Mouse (Mus musculus): Measurements from ENCODE around the gene Ptprk. TPM values are rescaled to one million over a fixed set of nuclear protein-coding genes. Genes with fewer than 3 reads are reported as not detected.

The Ptprk gene
- polyA plus RNA-seq, 1 experiment from 2014 or later = 39.3 TPM

DNA sequence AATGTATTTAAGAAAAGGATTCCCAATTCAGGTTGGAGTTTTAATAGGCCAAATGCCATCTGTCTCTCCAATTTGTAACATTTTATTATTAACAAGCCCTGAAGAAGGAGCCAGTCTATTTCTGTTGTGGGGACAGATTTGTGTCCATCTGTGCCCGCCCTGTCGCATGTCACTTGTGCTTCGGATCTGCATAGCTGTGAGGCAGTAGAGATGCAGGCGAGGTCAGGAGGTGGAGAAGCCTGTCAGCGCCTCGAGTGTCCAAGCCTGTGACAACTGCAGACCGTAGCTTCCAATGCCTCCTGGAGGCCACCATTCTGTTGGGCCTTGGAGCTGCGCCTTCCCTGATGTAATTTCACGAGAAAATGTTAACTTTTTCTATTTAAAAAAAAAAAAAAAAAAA, 417.6 kb downstream of the Ptprk start:
- H3K27me3 ChIP-seq (ENCODE audit: control insufficient read depth, insufficient read depth, low read length) = no peaks in the 10 kb centered on the region
- no peak overlapping the region for H3K4me3 ChIP-seq (ENCODE audit: low read depth, low read length)
- no peak overlapping the region for H3K9ac ChIP-seq (replicated peaks; ENCODE audit: low read depth, low read length)
- WGBS = 38% methylated on average over 9 of the region's 9 CpGs
- H3K4me1 ChIP-seq (ENCODE audit: control insufficient read depth, insufficient read depth, low read length) = peaks cover 2% of the 10 kb centered on the region; the same call in 1 of the 2 replicates
- no peaks in the 10 kb centered on the region for H3K36me3 ChIP-seq (ENCODE audit: control insufficient read depth, insufficient read depth, low read length)
- H3K27ac ChIP-seq (ENCODE audit: low read depth, low read length) = no peak overlapping the region
- no peak for ATAC-seq (ENCODE audit: low read depth)
- H3K4me2 ChIP-seq (ENCODE audit: low read depth, low read length) = no peak overlapping the region
- H3K9me3 ChIP-seq (ENCODE audit: control insufficient read depth, low read length) = no peaks in the 10 kb centered on the region

DNA sequence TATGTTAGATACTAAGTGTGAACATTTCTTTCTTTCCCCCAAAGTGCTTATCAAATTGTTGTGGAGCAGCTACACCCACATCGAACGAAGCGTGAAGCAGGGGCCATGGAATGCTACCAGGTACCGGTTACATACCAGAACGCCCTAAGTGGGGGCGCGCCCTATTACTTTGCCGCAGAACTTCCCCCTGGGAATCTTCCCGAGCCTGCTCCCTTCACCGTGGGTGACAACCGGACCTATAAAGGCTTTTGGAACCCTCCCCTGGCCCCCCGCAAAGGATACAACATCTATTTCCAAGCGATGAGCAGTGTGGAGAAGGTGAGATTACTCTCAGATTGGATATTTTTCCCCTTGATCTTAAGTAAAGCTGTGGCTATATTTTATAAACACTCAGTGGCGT, 418.2 kb downstream of the Ptprk start:
- Histone ChIP-seq H3K27me3 (ENCODE audit: control insufficient read depth, insufficient read depth, low read length) (no peaks in the 10 kb centered on the region), H3K4me1 (ENCODE audit: control insufficient read depth, insufficient read depth, low read length) (peaks cover 2% of the 10 kb centered on the region; the same call in 1 of the 2 replicates), H3K9ac (replicated peaks; ENCODE audit: low read depth, low read length) (no peak overlapping the region), H3K4me2 (ENCODE audit: low read depth, low read length) (peak overlapping the region; percentile 40), H3K27ac (ENCODE audit: low read depth, low read length) (no peak overlapping the region), H3K4me3 (ENCODE audit: low read depth, low read length) (peak overlapping the region; percentile 11; the same call in 1 of the 2 replicates), H3K9me3 (ENCODE audit: control insufficient read depth, low read length) (no peaks in the 10 kb centered on the region), H3K36me3 (ENCODE audit: control insufficient read depth, insufficient read depth, low read length) (no peaks in the 10 kb centered on the region)
- ATAC-seq (ENCODE audit: low read depth) = peak; percentile 42
- 24% methylated on average over 14 of the region's 14 CpGs for WGBS

- 4% methylated on average over 7 of the region's 7 CpGs for WGBS
- Histone ChIP-seq H3K27ac (ENCODE audit: low read depth, low read length) (no peak overlapping the region), H3K27me3 (ENCODE audit: control insufficient read depth, insufficient read depth, low read length) (no peaks in the 10 kb centered on the region), H3K4me2 (ENCODE audit: low read depth, low read length) (peak overlapping the region; percentile 40; the same call in 1 of the 2 replicates), H3K9me3 (ENCODE audit: control insufficient read depth, low read length) (no peaks in the 10 kb centered on the region), H3K36me3 (ENCODE audit: control insufficient read depth, insufficient read depth, low read length) (no peaks in the 10 kb centered on the region), H3K4me3 (ENCODE audit: low read depth, low read length) (0 out of 2 replicates have a peak overlapping the region, but pooled peaks have one; percentile 11), H3K9ac (replicated peaks; ENCODE audit: low read depth, low read length) (no peak overlapping the region), H3K4me1 (ENCODE audit: control insufficient read depth, insufficient read depth, low read length) (peaks cover 2% of the 10 kb centered on the region; the same call in 1 of the 2 replicates)
- ATAC-seq (ENCODE audit: low read depth) = peak; percentile 94
These were observed 418.7 kb downstream of the Ptprk start for GRCm38 (mm10) chr10:28493271-28493861.

DNA sequence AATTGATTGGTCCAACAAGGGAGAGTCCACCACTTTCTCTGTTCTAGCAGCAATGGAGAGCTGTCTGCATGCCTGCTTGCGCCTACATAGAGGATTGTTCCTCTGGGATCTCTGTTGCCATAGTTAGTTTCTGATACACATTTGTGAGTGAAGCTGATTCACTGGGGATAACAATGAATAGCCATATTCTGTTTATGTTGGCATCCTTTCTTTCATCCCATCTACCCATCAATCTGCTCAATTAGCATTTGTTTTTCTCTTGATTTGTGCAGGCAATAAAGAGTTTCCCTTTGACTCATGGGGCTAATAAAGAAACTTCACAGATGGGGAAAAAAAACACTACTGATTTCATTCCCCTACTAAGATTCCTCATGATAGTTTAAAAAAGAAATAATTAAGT, 423.2 kb downstream of the Ptprk start:
- H3K4me3 ChIP-seq (ENCODE audit: low read depth, low read length) = no peak overlapping the region
- WGBS = 51% methylated on average over 1 of the region's 1 CpGs
- no peaks in the 10 kb centered on the region for H3K9me3 ChIP-seq (ENCODE audit: control insufficient read depth, low read length)
- no peak for ATAC-seq (ENCODE audit: low read depth)
- H3K27me3 ChIP-seq (ENCODE audit: control insufficient read depth, insufficient read depth, low read length) = no peaks in the 10 kb centered on the region
- no peaks in the 10 kb centered on the region for H3K36me3 ChIP-seq (ENCODE audit: control insufficient read depth, insufficient read depth, low read length)
- H3K27ac ChIP-seq (ENCODE audit: low read depth, low read length) = no peak overlapping the region
- no peak overlapping the region for H3K9ac ChIP-seq (replicated peaks; ENCODE audit: low read depth, low read length)
- H3K4me2 ChIP-seq (ENCODE audit: low read depth, low read length) = no peak overlapping the region
- peaks cover 2% of the 10 kb centered on the region; the same call in 1 of the 2 replicates for H3K4me1 ChIP-seq (ENCODE audit: control insufficient read depth, insufficient read depth, low read length)

DNA sequence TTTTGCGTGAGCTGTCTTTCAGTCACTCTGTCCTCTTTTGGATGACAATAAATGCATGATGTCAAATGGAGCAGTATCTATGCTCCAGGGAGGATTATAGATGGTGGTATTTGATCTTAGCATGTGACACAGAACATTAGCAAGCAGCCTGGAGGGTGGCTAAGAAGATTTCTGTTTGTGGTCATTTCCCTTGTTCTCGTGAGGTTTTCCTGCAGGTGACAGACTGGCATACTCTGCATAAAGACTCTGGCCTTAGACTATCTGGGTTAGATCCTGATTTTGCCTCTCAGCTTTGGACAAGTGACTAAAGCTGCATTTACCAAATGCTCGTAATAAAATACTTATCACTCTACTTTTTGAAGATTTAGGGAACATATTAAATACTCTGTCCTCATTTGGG, 423.9 kb downstream of the Ptprk start:
- WGBS = 81% methylated on average over 3 of the region's 3 CpGs
- Histone ChIP-seq H3K27me3 (ENCODE audit: control insufficient read depth, insufficient read depth, low read length) (no peaks in the 10 kb centered on the region), H3K9me3 (ENCODE audit: control insufficient read depth, low read length) (no peaks in the 10 kb centered on the region), H3K4me3 (ENCODE audit: low read depth, low read length) (no peak overlapping the region), H3K27ac (ENCODE audit: low read depth, low read length) (no peak overlapping the region), H3K4me1 (ENCODE audit: control insufficient read depth, insufficient read depth, low read length) (no peaks in the 10 kb centered on the region), H3K36me3 (ENCODE audit: control insufficient read depth, insufficient read depth, low read length) (no peaks in the 10 kb centered on the region), H3K9ac (replicated peaks; ENCODE audit: low read depth, low read length) (no peak overlapping the region), H3K4me2 (ENCODE audit: low read depth, low read length) (no peak overlapping the region)
- no peak for ATAC-seq (ENCODE audit: low read depth)

DNA sequence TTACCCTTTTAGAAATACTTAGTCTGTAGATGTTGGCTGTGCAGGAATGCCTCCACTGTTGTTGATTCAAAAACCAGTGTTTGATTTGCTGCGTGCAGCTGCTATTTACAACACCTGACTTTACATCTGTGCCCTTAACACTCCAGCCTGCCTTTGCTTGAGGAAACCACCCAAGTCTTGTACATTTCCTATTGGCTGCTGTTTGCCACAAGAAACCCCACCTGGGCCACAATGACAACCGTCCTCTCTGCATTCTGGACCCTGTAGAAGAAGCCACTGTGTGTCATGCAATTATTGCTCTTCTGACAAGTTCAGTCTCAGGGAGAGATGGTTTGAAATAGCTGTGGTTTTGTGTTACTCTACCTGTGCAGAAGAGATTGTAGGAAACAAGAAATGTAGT, 439.0 kb downstream of the Ptprk start:
- H3K4me2 ChIP-seq (ENCODE audit: low read depth, low read length) = no peak overlapping the region
- H3K4me3 ChIP-seq (ENCODE audit: low read depth, low read length) = no peak overlapping the region
- H3K27me3 ChIP-seq (ENCODE audit: control insufficient read depth, insufficient read depth, low read length) = no peaks in the 10 kb centered on the region
- no peaks in the 10 kb centered on the region for H3K36me3 ChIP-seq (ENCODE audit: control insufficient read depth, insufficient read depth, low read length)
- H3K9me3 ChIP-seq (ENCODE audit: control insufficient read depth, low read length) = no peaks in the 10 kb centered on the region
- no peak overlapping the region for H3K27ac ChIP-seq (ENCODE audit: low read depth, low read length)
- no peak overlapping the region for H3K9ac ChIP-seq (replicated peaks; ENCODE audit: low read depth, low read length)
- no peak for ATAC-seq (ENCODE audit: low read depth)
- 93% methylated on average over 2 of the region's 2 CpGs for WGBS
- H3K4me1 ChIP-seq (ENCODE audit: control insufficient read depth, insufficient read depth, low read length) = no peaks in the 10 kb centered on the region

GRCm38 (mm10) chr10:28516147-28516546, 441.5 kb downstream of the Ptprk start:
- Histone ChIP-seq H3K4me1 (ENCODE audit: control insufficient read depth, insufficient read depth, low read length) (no peaks in the 10 kb centered on the region), H3K36me3 (ENCODE audit: control insufficient read depth, insufficient read depth, low read length) (no peaks in the 10 kb centered on the region), H3K27ac (ENCODE audit: low read depth, low read length) (no peak overlapping the region), H3K4me3 (ENCODE audit: low read depth, low read length) (no peak overlapping the region), H3K9me3 (ENCODE audit: control insufficient read depth, low read length) (no peaks in the 10 kb centered on the region), H3K27me3 (ENCODE audit: control insufficient read depth, insufficient read depth, low read length) (no peaks in the 10 kb centered on the region), H3K4me2 (ENCODE audit: low read depth, low read length) (no peak overlapping the region), H3K9ac (replicated peaks; ENCODE audit: low read depth, low read length) (no peak overlapping the region)
- no peak for ATAC-seq (ENCODE audit: low read depth)
- WGBS = 94% methylated on average over 5 of the region's 5 CpGs

GRCm38 (mm10) chr10:28518297-28518696, 443.7 kb downstream of the Ptprk start:
- Histone ChIP-seq H3K4me3 (ENCODE audit: low read depth, low read length) (no peak overlapping the region), H3K4me2 (ENCODE audit: low read depth, low read length) (no peak overlapping the region), H3K4me1 (ENCODE audit: control insufficient read depth, insufficient read depth, low read length) (no peaks in the 10 kb centered on the region), H3K9ac (replicated peaks; ENCODE audit: low read depth, low read length) (no peak overlapping the region), H3K9me3 (ENCODE audit: control insufficient read depth, low read length) (no peaks in the 10 kb centered on the region), H3K27ac (ENCODE audit: low read depth, low read length) (no peak overlapping the region), H3K27me3 (ENCODE audit: control insufficient read depth, insufficient read depth, low read length) (no peaks in the 10 kb centered on the region), H3K36me3 (ENCODE audit: control insufficient read depth, insufficient read depth, low read length) (no peaks in the 10 kb centered on the region)
- 95% methylated on average over 3 of the region's 3 CpGs for WGBS
- ATAC-seq (ENCODE audit: low read depth) = no peak

DNA sequence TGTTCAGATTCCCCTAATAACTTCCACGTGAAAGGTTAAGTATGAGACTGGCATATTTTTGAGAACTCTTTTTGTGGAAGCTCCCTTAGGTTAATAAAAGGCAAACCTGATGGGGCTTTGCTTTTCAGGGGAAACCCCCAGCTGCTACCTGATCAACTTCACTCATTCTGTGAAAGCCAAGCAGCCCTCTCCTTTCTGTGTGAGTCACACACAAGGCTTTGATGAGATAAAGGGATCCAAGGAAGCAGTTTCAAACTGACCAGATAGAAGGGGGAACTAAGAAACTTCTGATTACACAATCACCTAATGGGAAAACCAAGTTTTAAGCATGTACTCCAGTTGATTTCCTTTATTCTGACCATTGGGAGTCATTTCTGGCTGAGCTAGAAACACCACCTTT, 445.2 kb downstream of the Ptprk start:
- H3K9ac ChIP-seq (replicated peaks; ENCODE audit: low read depth, low read length) = no peak overlapping the region
- no peak overlapping the region for H3K4me2 ChIP-seq (ENCODE audit: low read depth, low read length)
- H3K9me3 ChIP-seq (ENCODE audit: control insufficient read depth, low read length) = no peaks in the 10 kb centered on the region
- H3K4me3 ChIP-seq (ENCODE audit: low read depth, low read length) = no peak overlapping the region
- 77% methylated on average over 1 of the region's 1 CpGs for WGBS
- no peaks in the 10 kb centered on the region for H3K36me3 ChIP-seq (ENCODE audit: control insufficient read depth, insufficient read depth, low read length)
- no peaks in the 10 kb centered on the region for H3K4me1 ChIP-seq (ENCODE audit: control insufficient read depth, insufficient read depth, low read length)
- H3K27ac ChIP-seq (ENCODE audit: low read depth, low read length) = no peak overlapping the region
- H3K27me3 ChIP-seq (ENCODE audit: control insufficient read depth, insufficient read depth, low read length) = no peaks in the 10 kb centered on the region
- no peak for ATAC-seq (ENCODE audit: low read depth)

Data from neural tube, embryonic 14.5 days (tissue).